Mouse (Mus musculus) intestine, postnatal 0 days (tissue): ENCODE data around the gene Trim56. TPM values are rescaled to one million over a fixed set of nuclear protein-coding genes. Genes with fewer than 3 reads are reported as not detected.

Experiments
- ATAC-seq: fragments of 200-750 bp; cut with Nextera tagmentation; 2 replicates; pipeline ENCODE4 v1.8.0; 2017; ENCODE audit warnings: mild to moderate bottlenecking, moderate TSS enrichment, moderate library complexity
- H3K27ac ChIP-seq: fragments of 300-500 bp; sonication (generic); 2 replicates; pipeline ENCODE4 v1.5.1; 2014; ENCODE audit warnings: mild to moderate bottlenecking, low read depth, low read length, moderate library complexity
- H3K27me3 ChIP-seq: fragments of 300-500 bp; sonication (generic); replicated peaks from 2 replicates; pipeline ENCODE4 v1.6.1; 2014; ENCODE audit warnings: low read length, mixed read lengths; ENCODE audit not compliant: control insufficient read depth, insufficient read depth
- H3K36me3 ChIP-seq: fragments of 300-500 bp; sonication (generic); 2 replicates; pipeline ENCODE4 v1.6.1; 2014; ENCODE audit warnings: mild to moderate bottlenecking, moderate library complexity; ENCODE audit not compliant: control insufficient read depth, insufficient read depth
- H3K4me1 ChIP-seq: fragments of 300-500 bp; sonication (generic); replicated peaks from 2 replicates; pipeline ENCODE4 v1.6.1; 2014; ENCODE audit warnings: antibody characterized with exemption, low read length, mixed read lengths; ENCODE audit not compliant: control insufficient read depth, insufficient read depth
- H3K4me2 ChIP-seq: fragments of 300-500 bp; sonication (generic); replicated peaks from 2 replicates; pipeline ENCODE4 v1.6.1; 2014; ENCODE audit warnings: low read depth, mild to moderate bottlenecking, moderate library complexity
- H3K4me3 ChIP-seq: fragments of 300-500 bp; sonication (generic); 2 replicates; pipeline ENCODE4 v1.5.1; 2014; ENCODE audit warnings: low read depth, low read length
- H3K9ac ChIP-seq: fragments of 300-500 bp; sonication (generic); 2 replicates; pipeline ENCODE4 v1.6.1; 2014; ENCODE audit warnings: mild to moderate bottlenecking, low read depth, low read length
- H3K9me3 ChIP-seq: fragments of 300-500 bp; sonication (generic); 2 replicates; pipeline ENCODE4 v1.6.1; 2016; ENCODE audit warnings: mixed run types; ENCODE audit not compliant: control insufficient read depth
- CTCF ChIP-seq: sonication (generic); IDR thresholded peaks from 2 replicates; pipeline ENCODE4 v1.5.1; 2016; ENCODE audit warnings: low read depth, mild to moderate bottlenecking, control low read depth, antibody characterized with exemption, moderate library complexity
- WGBS: fragments of 180-500 bp; shearing (Covaris S2); extraction: QIAGEN DNeasy Blood & Tissue Kit; methylation state at CpG from one replicate; pipeline ENCODE4 v1.1.7; 2014; 5-methylcytosine and 5-hydroxymethylcytosine counted together
- polyA plus RNA-seq: library from polyadenylated mRNA; unstranded; fragments of >200 nt; fragmentation: Nextera tagmentation; extraction: Ambion mirVana; gene quantifications from 2 replicates; pipeline ENCODE4 v1.2.1, GENCODE M21; 2015

Trim56 gene
- polyA plus RNA-seq, 1 experiment from 2014 or later: 7.7 TPM

GRCm38 (mm10) chr5:137075726-137076125 lies 40.3 kb downstream of the Trim56 start:
- H3K4me3 ChIP-seq: no peak overlapping the region
- H3K4me1 ChIP-seq: 0 out of 2 replicates have a peak, but pooled peaks cover 7% of the 10 kb centered on the region
- H3K36me3 ChIP-seq: no peaks in the 10 kb centered on the region
- no peak for ATAC-seq
- TF ChIP-seq CTCF: no peak
- H3K27me3 ChIP-seq: 0 out of 2 replicates have a peak, but pooled peaks cover 3% of the 10 kb centered on the region
- 47% methylated on average over 6 of the region's 6 CpGs for WGBS
- H3K4me2 ChIP-seq: no peak overlapping the region
- no peak overlapping the region; the same call in 1 of the 2 replicates for H3K27ac ChIP-seq
- H3K9ac ChIP-seq: no peak overlapping the region
- H3K9me3 ChIP-seq: no peaks in the 10 kb centered on the region

DNA sequence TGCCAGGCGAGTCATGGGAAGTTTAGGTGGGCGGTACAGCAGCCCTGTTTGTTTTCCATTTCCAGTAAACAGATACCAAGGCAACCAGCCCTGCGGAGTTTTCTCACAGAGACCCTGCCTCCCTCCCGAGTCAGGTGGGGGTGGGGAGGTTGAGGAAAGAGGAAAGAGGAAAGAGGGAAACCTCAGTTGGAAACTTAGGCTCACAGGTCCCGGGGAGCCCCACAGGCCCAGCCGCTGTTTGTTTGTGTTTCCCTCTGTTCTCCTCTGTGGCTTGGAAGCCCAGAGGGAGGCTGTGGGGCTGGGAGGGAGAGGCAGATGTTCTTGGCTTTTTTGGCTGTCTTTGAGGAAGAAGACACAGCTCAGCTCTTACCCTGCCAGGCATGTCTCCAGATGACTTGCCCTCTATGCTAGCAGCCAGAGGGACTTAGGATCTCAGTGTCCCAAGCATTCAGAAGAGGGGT lies 41.8 kb downstream of the Trim56 start:
- WGBS: 32% methylated on average over 6 of the region's 6 CpGs
- no peak for ATAC-seq
- no peak overlapping the region for H3K4me2 ChIP-seq
- no peak for TF ChIP-seq CTCF
- H3K9me3 ChIP-seq: no peaks in the 10 kb centered on the region
- 0 out of 2 replicates have a peak, but pooled peaks cover 7% of the 10 kb centered on the region for H3K4me1 ChIP-seq
- H3K9ac ChIP-seq: no peak overlapping the region
- H3K27ac ChIP-seq: no peak overlapping the region
- 0 out of 2 replicates have a peak, but pooled peaks cover 3% of the 10 kb centered on the region for H3K27me3 ChIP-seq
- H3K36me3 ChIP-seq: no peaks in the 10 kb centered on the region
- H3K4me3 ChIP-seq: no peak overlapping the region

- H3K27me3 ChIP-seq: 0 out of 2 replicates have a peak, but pooled peaks cover 3% of the 10 kb centered on the region
- 89% methylated on average over 8 of the region's 8 CpGs for WGBS
- H3K9ac ChIP-seq: no peak overlapping the region
- H3K9me3 ChIP-seq: no peaks in the 10 kb centered on the region
- no peaks in the 10 kb centered on the region for H3K36me3 ChIP-seq
- 0 out of 2 replicates have a peak, but pooled peaks cover 7% of the 10 kb centered on the region for H3K4me1 ChIP-seq
- no peak for ATAC-seq
- no peak overlapping the region for H3K4me2 ChIP-seq
- H3K27ac ChIP-seq: no peak overlapping the region
- TF ChIP-seq CTCF: no peak
- no peak overlapping the region for H3K4me3 ChIP-seq
These were observed 42.9 kb downstream of the Trim56 start for GRCm38 (mm10) chr5:137073141-137073540.

DNA sequence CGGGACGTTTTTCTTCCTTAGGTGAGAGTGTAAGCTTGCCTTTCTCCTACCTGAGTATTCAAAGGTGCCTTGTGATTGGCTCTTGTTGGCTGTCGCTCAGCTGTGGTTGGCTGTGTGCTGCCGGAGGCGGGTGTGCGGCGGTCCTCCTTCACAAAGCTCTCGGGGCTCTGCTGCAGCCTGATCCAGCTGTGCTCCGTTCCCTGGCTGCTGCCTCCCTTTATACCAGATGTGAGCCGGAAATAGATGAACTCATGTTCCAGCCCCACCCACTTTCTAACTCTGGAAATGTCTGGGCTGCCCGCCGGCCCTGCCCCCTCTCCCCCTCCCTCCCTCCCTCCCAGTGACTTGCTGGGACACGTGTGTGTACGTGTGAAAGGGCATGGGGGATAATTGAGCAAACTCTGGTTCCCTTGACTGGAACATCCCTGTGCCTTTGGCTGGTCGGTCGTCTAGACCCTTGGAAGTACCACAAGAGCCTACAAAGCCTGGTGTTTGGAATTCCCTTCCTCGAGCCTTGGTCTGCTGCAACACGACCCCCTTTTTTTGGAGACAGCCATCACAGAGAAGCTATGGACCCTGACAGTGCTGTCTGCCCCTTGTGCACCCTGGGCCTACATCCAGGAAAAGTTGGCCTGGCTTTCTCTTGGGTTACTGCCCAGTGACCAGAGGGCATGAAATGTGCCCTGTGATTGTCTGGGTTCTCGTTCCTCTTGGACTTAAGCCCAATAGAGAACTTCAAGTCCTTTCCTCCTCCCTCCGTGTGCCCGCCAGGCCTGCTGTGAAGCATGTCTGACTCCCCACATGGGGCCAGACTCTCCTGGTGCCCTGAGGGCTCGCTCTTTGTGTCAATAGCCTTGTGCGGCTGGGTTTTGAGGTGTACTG lies 43.7 kb downstream of the Trim56 start, which contains the start of gene Serpine1:
TSS of gene Serpine1 (minus strand) at position 190 of the 882 bp plus-strand sequence.
- Histone ChIP-seq H3K36me3 (no peaks in the 10 kb centered on the region), H3K27ac (no peak within 1 kb of the TSS), H3K27me3 (0 out of 2 replicates have a peak, but pooled peaks cover 3% of the 10 kb centered on the region), H3K4me1 (0 out of 2 replicates have a peak, but pooled peaks cover 7% of the 10 kb centered on the region), H3K9ac (no peak within 1 kb of the TSS), H3K9me3 (no peaks in the 10 kb centered on the region), H3K4me2 (peak within 1 kb of the TSS; percentile 49), H3K4me3 (peak within 1 kb of the TSS; percentile 16)
- TF ChIP-seq CTCF: no peak
- ATAC-seq: peak; percentile 71
- WGBS: 21% methylated on average over 23 of the region's 23 CpGs

DNA sequence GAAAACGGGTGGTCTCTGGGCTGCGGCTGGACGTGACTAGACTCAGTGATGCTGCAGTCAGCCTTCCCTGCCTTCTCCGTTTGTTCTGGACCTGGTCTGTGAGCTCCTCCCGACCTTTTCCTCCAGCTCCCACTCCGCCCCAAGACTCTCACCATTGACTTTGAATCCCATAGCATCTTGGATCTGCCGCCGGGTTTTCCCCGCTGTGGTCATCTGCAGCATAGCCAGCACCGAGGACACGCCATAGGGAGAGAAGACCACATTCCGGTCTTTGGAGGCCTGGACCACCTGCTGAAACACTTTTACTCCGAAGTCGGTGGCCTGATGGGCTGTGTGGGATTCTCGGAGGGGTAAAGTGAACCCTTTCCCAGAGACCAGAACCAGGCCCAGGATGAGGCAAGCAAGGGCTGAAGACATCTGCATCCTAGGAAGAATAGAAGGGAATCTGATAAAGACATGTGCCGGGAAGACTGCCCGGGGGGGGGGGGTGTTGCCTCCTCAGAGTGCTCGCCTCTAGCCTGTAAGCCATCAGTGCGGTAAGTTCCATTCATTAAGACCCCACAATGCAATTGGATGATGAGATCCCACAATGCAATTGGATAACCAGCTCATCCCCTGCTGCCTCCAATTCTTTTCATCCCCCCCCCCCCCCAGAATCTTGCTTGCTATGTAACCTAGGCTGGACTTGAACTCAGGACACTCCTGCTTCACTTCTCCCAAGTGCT lies 45.0 kb downstream of the Trim56 start:
- H3K4me3 ChIP-seq: no peak overlapping the region
- H3K9ac ChIP-seq: no peak overlapping the region
- 90% methylated on average over 19 of the region's 19 CpGs for WGBS

GRCm38 (mm10) chr5:137068711-137069110 lies 47.3 kb downstream of the Trim56 start:
- Histone ChIP-seq H3K9ac (no peak overlapping the region), H3K4me3 (no peak overlapping the region), H3K4me1 (0 out of 2 replicates have a peak, but pooled peaks cover 7% of the 10 kb centered on the region), H3K27me3 (0 out of 2 replicates have a peak, but pooled peaks cover 3% of the 10 kb centered on the region), H3K4me2 (no peak overlapping the region), H3K9me3 (no peaks in the 10 kb centered on the region), H3K36me3 (no peaks in the 10 kb centered on the region), H3K27ac (no peak overlapping the region)
- 74% methylated on average over 4 of the region's 4 CpGs for WGBS
- ATAC-seq: no peak
- no peak for TF ChIP-seq CTCF

More for the DNA sequence above, 45.0 kb downstream of the Trim56 start:
- no peak for TF ChIP-seq CTCF
- Histone ChIP-seq H3K27me3 (0 out of 2 replicates have a peak, but pooled peaks cover 3% of the 10 kb centered on the region), H3K4me1 (0 out of 2 replicates have a peak, but pooled peaks cover 7% of the 10 kb centered on the region), H3K27ac (no peak overlapping the region), H3K9me3 (no peaks in the 10 kb centered on the region), H3K36me3 (no peaks in the 10 kb centered on the region), H3K4me2 (no peak overlapping the region)
- ATAC-seq: no peak
